Mouse (Mus musculus) frontal cortex, adult (tissue): ENCODE measurements around the gene Gm35315.
"Not testable (repeated sequence)": the region's sequence is repeated elsewhere in the genome, so short reads cannot be mapped to it uniquely, and the experiment has no call there.

Experiments
- ATAC-seq: cut with Nextera tagmentation; 2 replicates; pipeline ENCODE4 v1.9.2; 2017; ENCODE audit warnings: mild to moderate bottlenecking, moderate library complexity, mixed read lengths; ENCODE audit not compliant: low TSS enrichment

The Gm35315 gene

GRCm38 (mm10) chr5:110094030-110094846, at the start of gene Gm35315:
TSS of gene Gm35315 (minus strand) at chr5:110094420.
- peak; percentile 99 for ATAC-seq

GRCm38 (mm10) chr5:110143007-110143406, 48.8 kb upstream of the Gm35315 start:
- ATAC-seq, result no peak

- no peak for ATAC-seq
Measured at GRCm38 (mm10) chr5:110142309-110142708, 48.1 kb upstream of the Gm35315 start.

GRCm38 (mm10) chr5:110140424-110140823, 46.2 kb upstream of the Gm35315 start:
- ATAC-seq, result no peak

- no peak for ATAC-seq
Measured at GRCm38 (mm10) chr5:110139325-110139724, 45.1 kb upstream of the Gm35315 start.

GRCm38 (mm10) chr5:110137816-110138215, 43.6 kb upstream of the Gm35315 start:
- ATAC-seq, result no peak

GRCm38 (mm10) chr5:110136087-110136464, 41.9 kb upstream of the Gm35315 start:
- no peak; the same call in 1 of the 2 replicates for ATAC-seq

- ATAC-seq, result peak; percentile 99
Measured at GRCm38 (mm10) chr5:110135293-110136086, 41.3 kb upstream of the Gm35315 start, which contains the start of gene Chfr. TSS of gene Chfr (plus strand) at chr5:110135842.

- ATAC-seq, result not testable (repeated sequence)
Measured at GRCm38 (mm10) chr5:110122380-110122779, 28.2 kb upstream of the Gm35315 start.

GRCm38 (mm10) chr5:110109991-110110441, 15.8 kb upstream of the Gm35315 start, which contains the start of gene Zfp605:
TSS of gene Zfp605 (plus strand) at chr5:110110092.
- peak; percentile 58 for ATAC-seq

- ATAC-seq, result no peak
Measured at GRCm38 (mm10) chr5:110108305-110108628, 14.0 kb upstream of the Gm35315 start.

GRCm38 (mm10) chr5:110107581-110108304, 13.5 kb upstream of the Gm35315 start, which contains the start of gene Gtpbp6:
TSS of gene Gtpbp6 (minus strand) at chr5:110108197.
- peak; percentile 62 for ATAC-seq

- ATAC-seq, result no peak
Measured at GRCm38 (mm10) chr5:110106901-110107564, 12.8 kb upstream of the Gm35315 start.

GRCm38 (mm10) chr5:110106140-110106871, 12.1 kb upstream of the Gm35315 start:
- ATAC-seq, result no peak

- ATAC-seq, result no peak
Measured at GRCm38 (mm10) chr5:110104616-110105380, 10.6 kb upstream of the Gm35315 start.

GRCm38 (mm10) chr5:110103901-110104615, 9.8 kb upstream of the Gm35315 start:
- no peak for ATAC-seq

- no peak for ATAC-seq
Measured at GRCm38 (mm10) chr5:110102853-110103625, 8.8 kb upstream of the Gm35315 start.

GRCm38 (mm10) chr5:110102429-110102828, 8.2 kb upstream of the Gm35315 start:
- ATAC-seq, result no peak
